Mouse (Mus musculus) kidney, embryonic 16.5 days (tissue): Measurements from ENCODE around the gene Zswim1. TPM values are rescaled to one million over a fixed set of nuclear protein-coding genes. Genes with fewer than 3 reads are reported as not detected.
"Not testable (repeated sequence)": the region's sequence is repeated elsewhere in the genome, so short reads cannot be mapped to it uniquely, and the experiment has no call there.

ENCODE experiments used
- ATAC-seq: fragments of 200-750 bp; cut with Nextera tagmentation; 2 replicates; pipeline ENCODE4 v1.8.0; 2017; ENCODE audit warnings: moderate TSS enrichment; ENCODE audit not compliant: low FRiP score, low TSS enrichment
- H3K27ac ChIP-seq: fragments of 300-500 bp; sonication (generic); 2 replicates; pipeline ENCODE4 v1.5.1; 2014; ENCODE audit warnings: low read length
- H3K27me3 ChIP-seq: fragments of 300-500 bp; sonication (generic); 2 replicates; pipeline ENCODE4 v1.6.1; 2014; ENCODE audit warnings: low read length, control low read depth, mixed read lengths; ENCODE audit not compliant: insufficient read depth
- H3K36me3 ChIP-seq: fragments of 300-500 bp; sonication (generic); 2 replicates; pipeline ENCODE4 v1.6.1; 2014; ENCODE audit warnings: low read length, control low read depth, mixed read lengths; ENCODE audit not compliant: insufficient read depth
- H3K4me1 ChIP-seq: fragments of 300-500 bp; sonication (generic); 2 replicates; pipeline ENCODE4 v1.6.1; 2014; ENCODE audit warnings: low read length, control low read depth, mixed read lengths; ENCODE audit not compliant: insufficient read depth
- H3K4me2 ChIP-seq: fragments of 300-500 bp; sonication (generic); replicated peaks from 2 replicates; pipeline ENCODE4 v1.6.1; 2014; ENCODE audit warnings: low read depth, low read length
- H3K4me3 ChIP-seq: fragments of 300-500 bp; sonication (generic); 2 replicates; pipeline ENCODE4 v1.5.1; 2014; ENCODE audit warnings: mild to moderate bottlenecking, low read length
- H3K9ac ChIP-seq: fragments of 300-500 bp; sonication (generic); replicated peaks from 2 replicates; pipeline ENCODE4 v1.6.1; 2014; ENCODE audit warnings: low read length
- H3K9me3 ChIP-seq: fragments of 300-500 bp; sonication (generic); 2 replicates; pipeline ENCODE4 v1.6.1; 2016; ENCODE audit warnings: low read length, control low read depth
- WGBS: fragments of 180-500 bp; shearing (Covaris S2); extraction: QIAGEN DNeasy Blood & Tissue Kit; methylation state at CpG from one replicate; pipeline ENCODE4 v1.1.7; 2014; 5-methylcytosine and 5-hydroxymethylcytosine counted together
- polyA plus RNA-seq: library from polyadenylated mRNA; unstranded; fragments of >200 nt; fragmentation: Nextera tagmentation; extraction: Ambion mirVana; gene quantifications from 2 replicates; pipeline ENCODE4 v1.2.1, GENCODE M21; 2015

Zswim1 gene
- polyA plus RNA-seq, 1 experiment from 2014 or later = 21.7 TPM

DNA sequence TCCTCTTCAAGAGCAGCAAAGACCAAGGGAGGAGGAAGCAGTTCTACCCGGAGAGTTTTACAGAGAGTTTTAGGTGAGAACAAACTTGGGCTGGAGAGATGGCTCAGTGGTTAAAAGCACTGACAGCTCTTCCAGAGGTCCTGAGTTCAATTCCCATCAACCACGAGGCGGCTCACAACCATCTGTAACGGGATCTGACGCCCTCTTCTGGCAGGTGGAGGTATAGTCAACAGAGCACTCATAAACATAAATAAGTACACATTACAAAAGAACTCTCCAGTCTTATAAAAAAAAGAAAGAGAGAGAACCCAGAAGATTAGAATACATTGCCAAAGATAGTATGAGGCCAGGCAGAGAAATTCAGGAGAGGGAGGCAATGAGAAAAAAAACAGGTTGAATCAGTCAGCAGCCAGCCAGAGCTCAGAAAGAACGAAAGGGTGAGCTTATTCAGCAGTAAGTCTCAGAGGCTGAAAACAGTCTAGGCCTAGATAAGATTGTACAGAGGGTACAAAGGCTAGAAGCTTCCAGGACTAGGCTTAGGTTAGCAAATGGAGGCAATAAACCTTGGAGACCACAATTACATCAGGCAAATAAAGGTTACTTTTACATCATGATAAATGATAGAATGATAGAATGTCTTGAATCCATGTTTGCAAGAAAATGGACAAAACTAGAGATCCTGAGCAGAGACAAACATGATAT, 49.3 kb downstream of the Zswim1 start:
- peaks cover 18% of the 10 kb centered on the region for H3K4me1 ChIP-seq
- H3K9ac ChIP-seq = no peak overlapping the region
- H3K27me3 ChIP-seq = no peaks in the 10 kb centered on the region
- WGBS = 64% methylated on average over 6 of the region's 6 CpGs
- no peak overlapping the region for H3K4me2 ChIP-seq
- no peak overlapping the region for H3K4me3 ChIP-seq
- ATAC-seq = no peak
- H3K36me3 ChIP-seq = no peaks in the 10 kb centered on the region
- no peak overlapping the region for H3K27ac ChIP-seq
- peaks cover 4% of the 10 kb centered on the region; the same call in 1 of the 2 replicates for H3K9me3 ChIP-seq

- ATAC-seq = no peak
- H3K36me3 ChIP-seq = peaks cover 5% of the 10 kb centered on the region; the same call in 1 of the 2 replicates
- peak overlapping the region; percentile 89 for H3K27ac ChIP-seq
- no peak overlapping the region for H3K4me3 ChIP-seq
- H3K9me3 ChIP-seq = no peaks in the 10 kb centered on the region
- 40% methylated on average over 3 of the region's 3 CpGs for WGBS
- no peak overlapping the region for H3K4me2 ChIP-seq
- no peaks in the 10 kb centered on the region for H3K27me3 ChIP-seq
- H3K4me1 ChIP-seq = peaks cover 28% of the 10 kb centered on the region
- no peak overlapping the region; the same call in 1 of the 2 replicates for H3K9ac ChIP-seq
These were observed 51.1 kb downstream of the Zswim1 start for GRCm38 (mm10) chr2:164873621-164874020.

GRCm38 (mm10) chr2:164874239-164874769, 51.8 kb downstream of the Zswim1 start:
- Histone ChIP-seq H3K36me3 (peaks cover 5% of the 10 kb centered on the region; the same call in 1 of the 2 replicates), H3K9me3 (no peaks in the 10 kb centered on the region), H3K4me3 (no peak overlapping the region), H3K27ac (peak overlapping the region; percentile 89), H3K4me1 (peaks cover 29% of the 10 kb centered on the region), H3K4me2 (no peak overlapping the region), H3K9ac (peak overlapping the region; percentile 13; the same call in 1 of the 2 replicates), H3K27me3 (no peaks in the 10 kb centered on the region)
- WGBS = 17% methylated on average over 1 of the region's 1 CpGs
- ATAC-seq = peak; percentile 58

- H3K27me3 ChIP-seq = not testable (repeated sequence)
These were observed 53.2 kb downstream of the Zswim1 start for GRCm38 (mm10) chr2:164875648-164876047.

More at GRCm38 (mm10) chr2:164875648-164876047, 53.2 kb downstream of the Zswim1 start:
- not testable (repeated sequence) for ATAC-seq, H3K4me3 ChIP-seq, H3K9ac ChIP-seq, H3K36me3 ChIP-seq, H3K4me2 ChIP-seq, H3K27ac ChIP-seq, H3K9me3 ChIP-seq
- peaks cover 34% of the 10 kb centered on the region for H3K4me1 ChIP-seq
- WGBS = 52% methylated on average over 2 of the region's 2 CpGs

Other genes starting within 250 kb of the Zswim1 start
- gene Spint3, start 249.2 kb upstream of the Zswim1 start, polyA plus RNA-seq = not detected in 2 replicates
- gene Wfdc6a, start 237.2 kb upstream of the Zswim1 start, polyA plus RNA-seq = not detected in 2 replicates
- not detected in 2 replicates for gene Eppin, start 229.1 kb upstream of the Zswim1 start, polyA plus RNA-seq
- gene Wfdc6b, start 209.2 kb upstream of the Zswim1 start, polyA plus RNA-seq = not detected in 2 replicates
- gene Wfdc8, start 209.1 kb upstream of the Zswim1 start, polyA plus RNA-seq = not detected in 2 replicates
- not detected in 2 replicates for gene Wfdc16, start 183.9 kb upstream of the Zswim1 start, polyA plus RNA-seq
- gene Wfdc10, start 166.6 kb upstream of the Zswim1 start, polyA plus RNA-seq = not detected in 2 replicates
- not detected in 2 replicates for gene Wfdc9, start 166.1 kb upstream of the Zswim1 start, polyA plus RNA-seq
- gene Wfdc11, start 148.6 kb upstream of the Zswim1 start, polyA plus RNA-seq = not detected in 2 replicates
- gene Wfdc13, start 137.6 kb upstream of the Zswim1 start, polyA plus RNA-seq = 0.97 and 1.3 TPM in 2 replicates
- 0.49 and 1.2 TPM in 2 replicates for gene Spint4, start 124.2 kb upstream of the Zswim1 start, polyA plus RNA-seq
- not detected in 2 replicates for gene Spint5, start 107.4 kb upstream of the Zswim1 start, polyA plus RNA-seq
- 1.1 and 1.2 TPM in 2 replicates for gene Wfdc3, start 76.8 kb upstream of the Zswim1 start, polyA plus RNA-seq
- gene Dnttip1, start 76.7 kb upstream of the Zswim1 start, polyA plus RNA-seq = 73.3 and 74.2 TPM in 2 replicates
- gene Ube2c, start 52.8 kb upstream of the Zswim1 start, polyA plus RNA-seq = 449 and 509 TPM in 2 replicates
- 21.0 and 22.3 TPM in 2 replicates for gene Tnnc2, start 42.7 kb upstream of the Zswim1 start, polyA plus RNA-seq
- 22.7 and 25.2 TPM in 2 replicates for gene Snx21, start 36.9 kb upstream of the Zswim1 start, polyA plus RNA-seq
- gene Acot8, start 17.8 kb upstream of the Zswim1 start, polyA plus RNA-seq = 27.3 and 30.8 TPM in 2 replicates
- 10.6 and 11.9 TPM in 2 replicates for gene Zswim3, start 17.6 kb upstream of the Zswim1 start, polyA plus RNA-seq
- not detected in 2 replicates for gene Spata25, start 5.9 kb downstream of the Zswim1 start, polyA plus RNA-seq
- gene Ctsa, start 10.2 kb downstream of the Zswim1 start, polyA plus RNA-seq = 206 and 211 TPM in 2 replicates
- gene Neurl2, start 10.8 kb downstream of the Zswim1 start, polyA plus RNA-seq = 8.8 and 9.0 TPM in 2 replicates
- gene Pltp, start 35.0 kb downstream of the Zswim1 start, polyA plus RNA-seq = 44.8 and 47.5 TPM in 2 replicates
- gene Pcif1, start 56.6 kb downstream of the Zswim1 start, polyA plus RNA-seq = 74.9 and 79.7 TPM in 2 replicates
- 15.1 and 16.2 TPM in 2 replicates for gene Zfp335, start 89.1 kb downstream of the Zswim1 start, polyA plus RNA-seq
- 2.5 and 3.2 TPM in 2 replicates for gene Mmp9, start 118.1 kb downstream of the Zswim1 start, polyA plus RNA-seq
- gene Slc12a5, start 138.1 kb downstream of the Zswim1 start, polyA plus RNA-seq = 0.85 and 0.94 TPM in 2 replicates
- gene Ncoa5, start 212.2 kb downstream of the Zswim1 start, polyA plus RNA-seq = 69.8 and 79.5 TPM in 2 replicates
- gene Cd40, start 232.9 kb downstream of the Zswim1 start, polyA plus RNA-seq = 9.3 and 12.5 TPM in 2 replicates